Mouse (Mus musculus) adrenal gland, adult 2 months (tissue): Measurements from ENCODE around the gene Gm8024. TPM values are rescaled to one million over a fixed set of nuclear protein-coding genes. Genes with fewer than 3 reads are reported as not detected.
"Not testable (repeated sequence)": the region's sequence is repeated elsewhere in the genome, so short reads cannot be mapped to it uniquely, and the experiment has no call there.

ENCODE experiments used
- DNase-seq: peaks from one replicate; pipeline ENCODE4 v3.0.0; 2021
- long read RNA-seq: library from polyadenylated mRNA; stranded (forward); transcript quantifications from one replicate; pipeline ENCODE4 v2.0.0, GENCODE M21; 2021
- polyA plus RNA-seq: library from polyadenylated mRNA; depleted of rRNA; stranded (reverse); fragments of >200 nt; gene quantifications from 2 replicates; pipeline ENCODE4 v1.2.3, GENCODE M21; 2012; rRNA removed
- total RNA-seq, 2 experiments: library from RNA; stranded (reverse); gene quantifications; 2 replicates each; pipeline ENCODE4 v1.2.3; 2021

Gene Gm8024
- total RNA-seq (not detected), polyA plus RNA-seq (not detected in 2 replicates)
- long read RNA-seq, result 0 reads

DNA sequence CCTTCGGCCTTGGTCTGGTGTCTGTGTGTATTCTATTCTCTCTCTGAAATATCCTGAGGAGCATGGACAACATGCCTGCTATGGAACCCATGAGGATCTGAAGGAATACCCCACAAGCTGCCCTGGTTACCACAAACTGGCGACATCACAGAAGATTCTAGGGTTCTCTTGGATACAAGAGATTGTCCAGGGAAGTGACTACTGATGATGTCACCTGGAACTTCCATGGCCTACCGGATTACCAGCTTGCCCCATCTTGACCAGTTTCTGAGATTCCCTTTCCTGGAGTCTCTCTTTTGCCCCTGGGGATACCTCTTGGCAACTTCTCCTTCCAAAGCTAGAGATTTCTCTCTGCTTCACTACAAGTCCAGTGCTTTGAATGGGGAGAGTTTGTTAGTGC lies at the start of gene Gm8024:
Gene Gm8024 (minus strand): TSS at position 101 of the 400 bp plus-strand sequence.
- not testable (repeated sequence) for DNase-seq

DNA sequence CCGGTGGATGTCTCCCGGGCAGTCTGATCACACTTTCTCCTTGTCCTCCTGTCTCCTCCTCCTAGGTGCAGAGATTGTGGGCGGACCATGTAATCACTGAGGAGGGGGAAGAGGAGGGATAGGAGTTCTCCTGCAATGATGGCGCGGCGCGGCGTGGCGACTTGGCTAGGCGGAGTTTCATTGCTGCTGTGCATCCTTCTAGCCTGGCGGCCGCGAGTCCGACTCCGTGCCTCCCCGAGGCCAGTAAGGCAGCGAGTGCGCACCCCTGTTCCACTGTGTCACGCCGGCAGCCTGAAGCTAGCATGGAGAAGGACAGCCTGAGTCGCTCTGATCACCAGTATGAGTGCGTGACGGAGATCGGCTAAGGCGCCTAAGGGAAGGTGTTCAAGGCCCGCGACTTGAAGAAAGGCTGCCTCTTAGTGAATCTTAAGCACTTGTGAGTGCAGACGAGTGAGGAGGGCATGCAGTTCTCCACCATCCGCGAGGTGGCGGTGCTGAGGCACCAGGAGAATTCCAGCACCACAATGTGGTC lies 19.2 kb upstream of the Gm8024 start:
- peak; percentile 40 for DNase-seq

- not testable (repeated sequence) for DNase-seq
Measured at GRCm38 (mm10) chr14:42542316-42543169, 18.5 kb upstream of the Gm8024 start.

DNA sequence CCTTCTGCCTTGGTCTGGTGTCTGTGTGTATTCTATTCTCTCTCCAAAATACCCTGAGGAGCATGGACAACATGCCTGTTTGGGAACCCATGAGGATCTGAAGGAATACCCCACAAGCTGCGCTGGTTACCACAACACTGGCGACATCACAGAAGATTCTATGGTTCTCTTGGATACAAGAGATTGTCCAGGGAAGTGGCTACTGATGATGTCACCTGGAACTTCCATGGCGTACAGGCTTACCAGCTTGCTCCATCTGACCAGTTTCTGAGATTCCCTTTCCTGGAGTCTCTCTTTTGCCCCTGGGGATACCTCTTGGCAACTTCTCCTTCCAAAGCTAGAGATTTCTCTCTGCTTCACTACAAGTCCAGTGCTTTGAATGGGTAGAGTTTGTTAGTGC lies 21.8 kb downstream of the Gm8024 start, which contains the start of gene Gm8020:
Gene Gm8020 (minus strand): TSS at position 101 of the 400 bp plus-strand sequence.
- DNase-seq, result not testable (repeated sequence)

Other genes starting within 250 kb of the Gm8024 start
- gene Gm9611, start 226.9 kb downstream of the Gm8024 start, total RNA-seq, result not detected
- gene Gm9611, start 226.9 kb downstream of the Gm8024 start, polyA plus RNA-seq, result not detected in 2 replicates
- gene Gm7995, start 214.1 kb downstream of the Gm8024 start, total RNA-seq, result not detected
- gene Gm7995, start 214.1 kb downstream of the Gm8024 start, polyA plus RNA-seq, result not detected in 2 replicates
- gene Gm8005, start 84.6 kb downstream of the Gm8024 start, total RNA-seq, result not detected
- gene Gm8005, start 84.6 kb downstream of the Gm8024 start, polyA plus RNA-seq, result not detected in 2 replicates
- gene Gm8011, start 60.4 kb downstream of the Gm8024 start, total RNA-seq, result not detected
- gene Gm8011, start 60.4 kb downstream of the Gm8024 start, polyA plus RNA-seq, result not detected in 2 replicates
- gene Gm8020, start 21.9 kb downstream of the Gm8024 start, total RNA-seq, result not detected
- gene Gm8020, start 21.9 kb downstream of the Gm8024 start, polyA plus RNA-seq, result not detected in 2 replicates
- not detected for gene Gm17124, start 75.6 kb upstream of the Gm8024 start, total RNA-seq
- gene Gm17124, start 75.6 kb upstream of the Gm8024 start, polyA plus RNA-seq, result not detected in 2 replicates
- not detected for gene Gm3633, start 117.6 kb upstream of the Gm8024 start, total RNA-seq
- not detected in 2 replicates for gene Gm3633, start 117.6 kb upstream of the Gm8024 start, polyA plus RNA-seq
- not detected for gene Gm10378, start 131.7 kb upstream of the Gm8024 start, total RNA-seq
- not detected in 2 replicates for gene Gm10378, start 131.7 kb upstream of the Gm8024 start, polyA plus RNA-seq
- not detected for gene Gm3015, start 244.5 kb upstream of the Gm8024 start, total RNA-seq
- gene Gm3015, start 244.5 kb upstream of the Gm8024 start, polyA plus RNA-seq, result not detected in 2 replicates